Mouse (Mus musculus) CD8-positive naive resting alpha-beta T cell, adult 2 months (primary cell): ENCODE measurements around the gene Lrig3.

Experiments used
- DNase-seq, 2 experiments: peaks; one replicate each; pipeline ENCODE4 v3.0.0; 2022; ENCODE audit warnings: low read depth in 2 of 2, low spot score in 2 of 2

The Lrig3 gene

GRCm38 (mm10) chr10:125999561-125999960, 33.6 kb downstream of the Lrig3 start:
- no peak for DNase-seq

DNA sequence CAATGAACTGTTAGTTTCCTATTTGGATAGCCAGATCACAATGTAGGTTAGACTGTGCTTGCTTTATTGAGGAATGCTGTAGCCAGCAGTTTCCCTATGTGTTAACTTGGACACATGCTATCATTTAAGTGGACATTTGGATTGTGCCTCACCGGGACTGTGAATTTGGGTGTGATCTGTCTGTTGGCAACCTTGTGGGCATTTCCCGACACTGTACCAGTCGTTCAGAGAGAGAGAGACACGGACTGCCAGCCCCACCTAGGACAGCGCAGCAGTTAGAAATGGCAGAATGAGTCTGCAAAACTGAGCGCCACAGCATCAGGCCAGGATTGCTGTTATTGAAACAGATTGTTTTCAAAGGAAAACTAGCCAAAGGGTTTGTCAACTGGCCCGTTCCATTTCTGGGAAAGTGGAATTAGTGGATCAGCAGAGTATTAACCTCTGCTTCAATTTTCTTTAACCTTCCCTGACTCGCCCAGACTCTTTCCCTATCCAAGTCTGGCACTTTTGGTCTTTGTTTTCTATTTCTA, 35.0 kb downstream of the Lrig3 start:
- DNase-seq, result no peak

DNA sequence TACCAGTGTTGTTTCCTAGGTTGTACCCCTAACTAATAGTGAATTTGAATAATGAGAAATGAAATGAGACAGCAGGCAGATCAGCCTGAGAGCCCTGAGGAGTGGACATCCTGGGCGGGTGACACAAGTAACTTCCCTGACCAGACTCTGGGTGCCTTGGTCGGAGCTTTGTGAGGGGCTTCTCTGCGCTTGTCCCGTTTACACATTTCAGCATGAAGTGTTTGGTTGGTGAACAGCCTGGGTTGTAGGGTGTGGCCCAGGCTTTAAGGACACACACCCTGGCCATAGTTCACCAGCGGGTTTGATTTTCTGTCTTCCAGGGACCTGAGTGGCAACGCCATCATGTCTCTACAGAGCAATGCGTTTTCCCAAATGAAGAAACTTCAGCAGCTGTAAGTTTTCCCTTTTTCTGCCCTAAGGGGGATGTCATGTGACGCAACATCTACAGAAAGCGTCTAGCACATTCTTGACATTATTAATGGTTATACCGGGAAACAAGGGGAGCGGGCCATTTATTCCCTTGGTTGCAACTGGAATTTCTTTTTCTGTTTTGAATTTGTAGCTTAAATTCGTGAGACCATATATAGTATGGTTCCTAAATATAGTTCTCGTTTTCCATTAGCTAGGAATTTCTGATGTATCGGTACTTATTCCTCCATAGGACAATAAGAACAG, 36.2 kb downstream of the Lrig3 start:
- no peak for DNase-seq

- DNase-seq, result no peak
These were observed 37.0 kb downstream of the Lrig3 start for GRCm38 (mm10) chr10:126002818-126003506.

- DNase-seq, result no peak
These were observed 37.9 kb downstream of the Lrig3 start for GRCm38 (mm10) chr10:126003857-126004256.

DNA sequence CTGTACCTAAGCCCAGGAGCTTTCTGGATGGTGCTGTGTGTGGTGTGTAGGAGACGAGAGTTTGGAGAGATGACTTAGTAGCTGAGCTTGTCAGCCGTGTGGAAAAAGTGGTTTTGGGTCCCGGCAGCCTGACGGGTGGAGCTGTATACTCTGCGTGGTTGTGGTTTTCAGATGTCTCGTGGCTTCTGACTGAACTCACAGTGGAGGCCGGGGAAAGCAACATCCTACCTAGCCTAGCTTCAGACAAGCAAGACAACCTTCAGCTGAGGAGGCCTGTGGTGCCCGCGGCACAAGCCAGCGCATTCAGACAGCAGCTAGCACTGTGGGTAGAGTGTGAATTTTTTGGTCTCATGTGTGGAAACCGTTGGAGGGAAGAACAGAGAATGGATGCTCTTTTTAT, 47.7 kb downstream of the Lrig3 start:
- DNase-seq, result no peak

GRCm38 (mm10) chr10:126014673-126015072, 48.7 kb downstream of the Lrig3 start:
- DNase-seq, result no peak

DNA sequence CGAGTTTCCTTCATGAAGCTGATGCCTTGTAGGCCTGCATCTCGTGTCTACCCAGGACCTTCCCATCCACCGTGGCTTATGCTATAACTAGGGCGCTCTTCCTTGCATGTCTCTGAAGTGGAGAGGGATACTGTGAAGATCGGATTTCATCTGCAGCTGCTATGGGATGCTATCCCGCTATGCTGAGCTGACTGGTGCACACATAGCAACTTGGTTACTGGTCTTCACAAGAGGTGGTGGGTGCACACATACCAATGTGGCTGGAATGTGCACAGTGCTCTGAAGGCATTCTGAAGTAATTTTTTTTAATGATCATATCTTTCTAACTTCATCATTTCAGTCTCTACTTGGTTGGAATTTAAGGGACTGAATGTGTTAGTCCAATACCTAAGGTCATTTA, 49.7 kb downstream of the Lrig3 start:
- no peak for DNase-seq

GRCm38 (mm10) chr10:126019350-126019991, 53.5 kb downstream of the Lrig3 start:
- no peak for DNase-seq

- DNase-seq, result no peak
These were observed 62.8 kb downstream of the Lrig3 start for GRCm38 (mm10) chr10:126028574-126029440.

DNA sequence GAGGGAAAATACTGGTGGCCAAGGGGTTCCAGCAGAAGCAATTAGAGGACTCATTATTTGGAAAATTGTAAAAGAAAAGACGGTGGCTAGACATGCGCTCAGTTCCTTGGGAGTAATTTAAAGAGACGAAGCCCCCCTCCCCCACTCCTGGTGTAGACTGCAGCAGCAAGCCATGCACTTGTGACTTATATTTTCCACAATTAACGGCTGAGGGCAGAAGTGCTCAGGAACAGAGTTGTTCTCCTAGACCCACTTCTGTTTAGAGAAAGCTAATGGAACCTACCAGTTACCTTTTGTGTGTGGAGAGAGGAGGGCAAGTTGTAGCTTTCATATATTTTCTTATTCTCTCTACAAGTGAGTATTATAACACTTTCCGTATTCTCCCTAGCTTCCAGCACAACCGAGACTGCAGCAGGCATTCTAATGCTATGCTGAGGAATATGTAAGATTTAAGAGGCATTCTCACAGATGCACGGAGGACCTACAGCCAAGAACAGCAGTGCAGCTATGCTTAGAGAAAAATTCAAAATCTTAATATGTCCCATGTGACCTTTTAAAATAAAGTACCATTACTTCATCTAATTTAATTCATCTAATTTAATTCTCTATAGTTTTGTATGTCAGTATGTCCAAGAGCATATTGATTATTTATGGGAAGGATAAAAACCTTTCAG, 63.6 kb downstream of the Lrig3 start:
- no peak for DNase-seq

GRCm38 (mm10) chr10:126056881-126057280, 90.9 kb downstream of the Lrig3 start:
- DNase-seq, result no peak

DNA sequence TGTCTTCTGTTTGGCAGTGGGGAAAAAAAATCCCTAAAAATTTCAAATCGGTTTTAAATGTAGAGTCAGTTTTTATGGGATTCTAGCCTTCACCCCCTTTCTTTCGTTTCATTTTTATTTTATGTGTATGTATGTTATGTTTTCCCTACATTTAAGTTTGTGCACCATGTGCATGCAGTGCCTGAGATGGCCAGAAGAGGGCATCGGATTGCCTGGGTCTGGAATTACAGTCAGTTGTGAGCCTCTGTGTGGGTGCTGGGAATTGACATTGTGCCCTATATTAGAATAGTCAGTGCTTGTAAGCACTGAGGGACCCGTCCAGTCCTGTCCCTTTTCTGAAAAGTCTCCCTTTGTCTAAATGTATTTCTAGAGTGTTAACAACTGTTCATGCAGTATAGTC, 96.8 kb downstream of the Lrig3 start:
- no peak for DNase-seq
